Mouse (Mus musculus): ENCODE data around the gene Map3k21.

The Map3k21 gene

DNA sequence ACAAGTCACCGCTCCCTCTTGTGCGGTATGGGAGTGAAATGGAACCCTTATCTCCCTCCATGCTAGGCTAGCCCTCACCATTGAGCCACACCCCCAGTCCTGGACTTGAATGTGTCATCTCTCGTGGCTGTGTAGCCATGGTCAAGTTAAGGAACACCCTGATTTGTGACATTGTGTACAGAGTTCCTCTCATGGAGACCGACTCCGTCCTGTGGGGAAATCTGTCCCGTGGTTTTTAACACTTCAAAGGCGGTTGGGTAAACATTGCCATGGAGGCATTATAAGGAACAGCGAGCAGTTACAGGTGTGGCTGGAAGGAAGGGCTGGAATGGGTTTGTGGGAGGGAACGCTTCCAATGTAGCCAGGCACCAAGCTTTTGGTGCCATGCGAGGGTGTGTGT is 6.8 kb downstream of the Map3k21 start:
- no peak for DNase-seq

DNA sequence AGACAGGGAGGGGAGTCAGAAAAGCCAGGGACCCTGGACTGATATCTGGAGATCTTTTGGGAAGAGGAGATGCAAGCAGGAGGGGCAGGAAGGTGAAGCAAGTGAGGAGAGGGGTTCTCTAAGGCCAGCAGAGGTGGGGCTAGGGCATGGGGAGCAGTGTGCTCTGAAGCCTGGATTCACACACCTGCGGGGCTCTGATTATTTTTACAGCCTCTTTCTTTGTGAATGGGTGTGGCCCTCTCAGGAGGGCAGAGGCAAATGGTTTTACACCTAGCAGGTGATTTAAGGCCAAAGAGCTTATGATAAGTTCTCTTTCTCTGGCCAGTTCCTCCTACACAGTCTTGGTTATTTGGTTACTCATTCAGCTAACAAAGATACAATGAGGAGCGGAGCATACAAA is 8.5 kb downstream of the Map3k21 start:
- DNase-seq = no peak

DNA sequence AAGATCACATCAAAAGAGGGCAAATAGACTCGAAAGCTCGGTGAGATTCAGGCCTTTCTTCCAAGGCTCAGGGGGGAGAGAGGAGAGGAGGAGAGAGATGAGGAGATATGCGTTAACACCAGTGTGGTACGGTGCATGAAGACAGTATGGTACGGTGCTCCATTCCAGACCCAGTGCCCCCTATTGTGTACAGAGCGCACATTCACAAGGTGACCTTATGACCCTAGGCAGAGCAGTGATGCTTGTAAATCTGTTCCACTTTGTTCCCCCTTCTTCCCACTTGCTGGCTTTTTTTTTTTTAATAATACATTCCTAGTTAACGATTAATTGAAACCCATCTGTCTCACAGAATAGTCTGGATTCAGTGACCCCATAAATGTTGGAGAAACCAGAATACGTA is 9.3 kb downstream of the Map3k21 start:
- DNase-seq = no peak

DNA sequence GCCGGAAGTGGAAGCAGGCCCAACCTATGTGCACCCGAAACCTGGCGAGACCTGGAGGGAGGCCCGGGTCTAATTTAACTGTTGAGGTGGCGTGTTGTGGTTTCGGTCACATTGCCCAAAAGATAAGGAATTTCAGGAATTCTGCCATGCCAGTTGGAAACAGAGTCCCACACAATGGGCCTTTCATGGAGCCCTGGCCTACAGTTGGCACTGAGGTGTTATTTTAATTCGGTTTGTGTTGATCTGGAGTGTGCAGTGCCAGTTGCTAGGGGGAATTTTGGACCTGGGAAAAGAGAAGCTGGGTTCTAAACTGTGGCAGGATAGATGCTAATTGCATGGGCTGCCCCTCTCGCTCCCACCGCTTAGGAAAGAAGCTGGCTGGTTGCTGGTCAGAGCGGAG is 10.0 kb downstream of the Map3k21 start:
- DNase-seq = no peak

GRCm38 (mm10) chr8:125920761-125921160 is 10.5 kb downstream of the Map3k21 start:
- DNase-seq = peak; percentile 41

- DNase-seq = peak; percentile 43
These were observed 12.1 kb downstream of the Map3k21 start for GRCm38 (mm10) chr8:125922333-125922732.

- no peak for DNase-seq
These were observed 16.4 kb downstream of the Map3k21 start for GRCm38 (mm10) chr8:125926636-125927035.

DNA sequence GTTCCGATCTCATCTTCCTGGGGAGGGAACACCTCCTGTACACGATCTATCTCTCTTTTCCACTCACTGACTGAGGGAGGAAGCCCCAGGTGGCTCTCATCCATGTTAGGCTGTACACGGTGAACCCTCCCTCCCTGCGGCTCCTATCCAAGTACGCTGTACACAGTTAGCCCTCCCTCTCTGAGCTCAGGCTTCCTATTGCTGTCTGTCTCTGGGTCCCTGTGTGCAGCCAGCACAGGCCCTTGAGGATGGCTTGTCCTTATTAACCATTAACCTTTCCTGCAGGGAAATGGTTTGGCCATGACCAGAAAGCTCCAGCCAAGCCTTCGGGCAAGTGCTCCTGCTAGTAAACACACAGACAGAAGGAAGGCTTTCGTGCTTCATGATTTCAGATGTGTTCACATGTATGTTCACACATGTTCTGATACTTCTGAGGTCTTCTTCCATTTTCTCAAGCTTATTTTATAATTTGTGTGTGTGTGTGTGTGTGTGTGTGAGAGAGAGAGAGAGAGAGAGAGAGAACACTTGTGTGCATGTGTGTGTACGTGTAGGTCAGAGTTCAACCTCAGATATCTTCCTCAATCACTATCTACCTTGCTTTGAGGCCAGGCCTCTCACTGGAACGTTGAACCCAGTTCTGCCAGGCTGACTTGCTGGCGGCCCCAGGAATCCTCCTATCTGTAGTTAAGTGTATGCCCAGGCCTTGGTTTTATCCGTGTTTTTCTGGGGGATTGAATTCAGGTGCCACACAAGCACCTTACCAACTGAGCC is 20.2 kb downstream of the Map3k21 start:
- DNase-seq = peak; percentile 61

- DNase-seq = no peak
These were observed 21.6 kb downstream of the Map3k21 start for GRCm38 (mm10) chr8:125931822-125932221.

- DNase-seq = peak; percentile 71
These were observed 25.4 kb downstream of the Map3k21 start for GRCm38 (mm10) chr8:125935649-125936048.

GRCm38 (mm10) chr8:125944511-125944910 is 34.3 kb downstream of the Map3k21 start:
- no peak for DNase-seq

- peak; percentile 24 for DNase-seq
These were observed 38.6 kb downstream of the Map3k21 start for GRCm38 (mm10) chr8:125948696-125949308.

DNA sequence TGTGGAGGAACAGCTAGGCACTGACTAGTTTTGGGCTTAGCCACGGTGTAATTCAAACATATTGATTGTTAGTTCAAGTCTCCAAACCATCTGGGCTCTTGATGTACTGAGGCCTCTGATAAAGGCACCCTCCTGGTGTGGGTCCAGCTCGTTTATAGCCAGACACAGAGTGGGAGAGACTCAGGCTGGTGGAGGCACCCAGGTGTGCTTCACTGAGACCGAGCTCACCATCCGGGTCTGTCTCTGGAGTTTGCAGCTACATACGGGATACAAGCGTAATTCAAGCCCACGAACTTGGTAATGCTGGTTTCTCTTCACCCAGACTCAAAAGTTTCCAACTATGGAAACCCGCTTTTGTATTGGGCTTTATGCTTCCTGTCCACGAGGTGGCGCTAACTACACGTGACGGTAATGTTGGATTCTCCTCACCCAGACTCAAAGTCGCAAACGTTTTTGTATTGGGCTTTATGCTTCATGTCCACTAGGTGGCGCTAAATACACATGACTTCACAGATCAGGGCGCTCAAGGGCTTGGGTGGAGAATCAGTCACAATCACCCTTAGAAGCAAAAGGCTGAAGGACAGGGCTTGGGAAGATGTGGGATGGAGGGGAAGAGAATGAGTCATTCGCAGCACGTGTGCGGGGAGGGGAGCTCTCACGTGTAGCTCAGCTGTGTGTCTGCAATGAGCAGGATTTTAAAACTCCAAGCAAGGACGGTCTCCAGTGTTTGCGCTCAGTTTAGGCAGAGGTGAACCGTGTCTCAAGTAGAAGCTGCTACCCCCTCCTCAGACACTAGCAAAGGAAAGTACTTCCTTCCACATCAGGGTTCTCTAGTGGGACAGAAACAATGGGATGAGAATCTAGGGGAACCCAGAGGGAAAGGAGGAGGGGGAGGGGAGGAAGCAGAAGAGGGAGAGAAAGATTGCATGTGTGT is 40.0 kb downstream of the Map3k21 start:
- DNase-seq = peak; percentile 77

- DNase-seq = peak; percentile 36
These were observed 45.4 kb downstream of the Map3k21 start for GRCm38 (mm10) chr8:125955671-125956070.

GRCm38 (mm10) chr8:125956796-125957195 is 46.5 kb downstream of the Map3k21 start:
- no peak for DNase-seq

- no peak for DNase-seq
These were observed 47.2 kb downstream of the Map3k21 start for GRCm38 (mm10) chr8:125957226-125957993.

DNA sequence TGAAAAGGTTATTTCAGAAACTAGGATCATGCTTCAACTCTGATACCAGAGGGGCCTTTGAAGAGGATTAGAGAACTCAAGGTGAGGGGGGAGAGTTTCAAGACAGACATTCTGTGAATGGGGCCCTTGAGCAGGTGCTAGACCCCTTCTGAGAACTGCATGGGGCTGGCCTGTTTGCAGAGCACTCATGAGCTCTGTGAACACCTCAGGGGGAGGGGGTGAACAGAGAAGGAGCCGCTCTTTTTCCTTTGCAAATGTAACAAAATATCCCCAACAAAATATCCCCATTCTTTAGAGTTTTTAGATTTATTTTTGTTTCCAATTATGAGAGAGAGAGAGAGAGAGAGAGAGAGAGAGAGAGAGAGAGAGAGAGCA is 47.7 kb downstream of the Map3k21 start:
- DNase-seq = no peak

DNA sequence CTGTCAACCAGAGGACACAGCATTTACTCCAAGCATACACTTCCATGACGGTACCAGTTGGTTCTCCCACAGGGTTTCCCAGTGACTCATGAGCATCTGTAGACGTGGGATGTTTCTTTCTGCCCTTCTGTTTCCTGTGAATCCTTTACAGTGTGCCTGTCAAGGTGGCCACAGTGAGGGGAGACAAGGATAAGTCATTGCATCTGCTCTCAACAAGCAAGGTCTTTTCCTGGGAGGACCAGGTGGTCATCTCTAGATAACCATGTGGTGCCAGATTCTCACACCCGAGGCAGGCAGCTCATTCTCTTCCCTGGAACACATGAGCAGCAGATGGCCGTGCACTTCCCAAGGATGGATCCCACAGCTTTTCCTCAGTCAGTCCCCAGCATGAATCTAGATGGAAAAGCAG is 49.1 kb downstream of the Map3k21 start:
- no peak for DNase-seq

DNA sequence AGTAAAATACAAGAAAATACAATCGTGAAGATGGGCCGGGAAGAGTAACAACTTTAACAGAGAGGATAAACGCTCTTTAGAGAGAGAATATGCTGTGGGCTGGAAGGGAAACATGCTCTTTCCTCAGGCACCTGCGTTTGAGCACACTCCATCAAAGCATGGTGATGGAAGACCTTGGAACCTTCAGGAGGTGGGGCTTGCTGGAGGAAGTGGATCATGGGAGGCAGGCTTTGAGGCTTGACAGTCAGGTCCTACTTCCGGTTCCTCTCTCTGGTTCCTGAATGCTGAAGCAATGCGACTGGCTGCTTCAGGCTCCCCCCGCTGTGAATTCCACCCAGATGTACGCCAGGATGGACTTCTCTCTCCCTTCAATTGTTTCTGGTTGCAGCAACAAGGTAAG is 49.8 kb downstream of the Map3k21 start:
- DNase-seq = no peak

DNA sequence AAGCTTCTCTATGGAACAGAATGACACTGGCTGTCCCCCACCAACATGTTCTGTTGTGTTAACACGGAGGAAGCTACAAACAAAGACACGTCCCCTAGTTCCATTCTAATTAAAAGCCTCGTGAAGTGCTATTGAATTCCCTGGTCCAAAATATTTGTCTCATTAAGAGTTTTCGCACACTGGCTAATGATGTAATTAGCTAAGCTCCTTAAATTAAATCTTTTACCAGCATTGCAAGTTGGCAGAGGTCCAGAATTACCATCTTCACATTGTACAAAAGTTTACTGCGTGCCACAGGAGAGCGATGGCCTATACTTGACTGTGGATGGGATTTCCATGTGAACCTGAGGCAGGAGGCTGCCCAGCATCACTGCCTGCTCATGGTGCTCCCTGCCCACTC is 51.5 kb downstream of the Map3k21 start:
- no peak for DNase-seq

DNA sequence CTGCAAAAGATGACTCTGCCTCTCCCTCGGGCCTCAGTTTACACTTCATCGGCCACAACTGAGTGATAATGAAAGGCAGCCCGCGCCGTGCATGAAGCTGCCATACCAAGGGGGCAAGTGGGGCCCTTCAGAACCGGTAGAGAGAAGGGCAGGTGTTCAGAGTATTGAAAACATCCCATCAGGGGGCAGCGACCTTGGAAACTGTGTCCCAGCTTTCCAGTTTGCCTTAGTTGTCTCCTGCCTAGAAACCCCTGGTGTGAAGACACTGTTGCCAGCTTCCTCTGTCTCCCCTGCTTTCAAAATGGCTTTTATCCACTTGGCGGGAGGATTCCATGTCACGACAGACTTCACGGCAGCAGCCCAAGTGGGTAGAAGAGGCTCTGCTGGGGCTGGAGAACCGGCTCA is 53.6 kb downstream of the Map3k21 start:
- DNase-seq = no peak

GRCm38 (mm10) chr8:125971336-125971735 is 61.1 kb downstream of the Map3k21 start:
- no peak for DNase-seq

GRCm38 (mm10) chr8:125975981-125976380 is 65.7 kb downstream of the Map3k21 start:
- DNase-seq = no peak
